Mouse (Mus musculus): ENCODE measurements at regions not wholly inside any gene's neighbourhood (a gene's known extent, or its start where the extent isn't known, plus 50 kb on each side); places are given as distances from the start of the nearest gene placed in this dataset.
"Not testable (repeated sequence)": the region's sequence is repeated elsewhere in the genome, so short reads cannot be mapped to it uniquely, and the experiment has no call there.

- DNase-seq (ENCODE audit: low read depth, low spot score), result not testable (repeated sequence)
These were observed 115.6 kb downstream of the Sec16b start for GRCm38 (mm10) chr1:157622156-157622555.

- DNase-seq (ENCODE audit: low read depth, low spot score), result no peak
These were observed 126.1 kb downstream of the Sec16b start for GRCm38 (mm10) chr1:157632586-157632985.

GRCm38 (mm10) chr1:157633470-157633869, 126.9 kb downstream of the Sec16b start:
- no peak for DNase-seq (ENCODE audit: low read depth, low spot score)

GRCm38 (mm10) chr1:157635776-157636175, 129.2 kb downstream of the Sec16b start:
- no peak for DNase-seq (ENCODE audit: low read depth, low spot score)

DNA sequence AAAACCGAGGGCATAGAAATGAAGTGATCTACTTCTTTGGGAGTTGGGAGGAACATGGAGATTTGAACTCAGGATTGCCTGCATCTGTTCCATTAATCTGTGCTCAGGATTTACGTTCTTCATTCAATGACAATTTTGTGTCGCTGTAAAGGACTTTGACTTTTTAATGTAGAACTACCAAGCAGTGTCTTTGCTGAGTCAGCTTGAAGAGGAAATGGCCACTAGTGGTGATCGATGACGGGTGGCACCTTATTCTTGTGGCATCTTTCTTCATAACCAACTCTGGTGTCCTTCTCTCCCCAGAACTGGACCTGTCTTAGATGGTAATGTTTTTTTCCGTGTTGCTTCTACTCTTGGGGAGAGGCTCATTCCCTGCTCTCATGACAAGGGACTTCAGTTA, 137.0 kb downstream of the Sec16b start:
- no peak for DNase-seq (ENCODE audit: low read depth, low spot score)

GRCm38 (mm10) chr1:157645682-157646421, 139.3 kb downstream of the Sec16b start:
- no peak for DNase-seq (ENCODE audit: low read depth, low spot score)

DNA sequence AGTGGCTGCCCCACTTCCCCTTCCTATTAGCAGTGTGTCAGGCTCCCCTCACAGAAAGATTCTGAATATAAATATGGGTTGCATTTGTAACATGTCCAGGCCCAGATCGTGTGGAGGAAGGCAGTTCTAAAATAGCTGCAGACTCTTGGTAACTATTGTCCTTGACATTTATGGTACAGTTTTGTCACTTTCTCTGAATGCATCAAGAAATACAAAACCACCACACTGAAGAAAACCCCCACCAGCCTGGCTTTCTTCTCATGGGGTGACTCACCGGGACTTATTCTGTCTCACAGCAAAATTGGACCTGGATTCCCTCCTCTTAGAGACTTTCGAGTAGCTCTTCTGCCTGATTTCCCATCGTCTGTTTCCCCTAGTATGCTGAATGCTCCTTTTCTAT, 148.9 kb downstream of the Sec16b start:
- no peak for DNase-seq (ENCODE audit: low read depth, low spot score)

DNA sequence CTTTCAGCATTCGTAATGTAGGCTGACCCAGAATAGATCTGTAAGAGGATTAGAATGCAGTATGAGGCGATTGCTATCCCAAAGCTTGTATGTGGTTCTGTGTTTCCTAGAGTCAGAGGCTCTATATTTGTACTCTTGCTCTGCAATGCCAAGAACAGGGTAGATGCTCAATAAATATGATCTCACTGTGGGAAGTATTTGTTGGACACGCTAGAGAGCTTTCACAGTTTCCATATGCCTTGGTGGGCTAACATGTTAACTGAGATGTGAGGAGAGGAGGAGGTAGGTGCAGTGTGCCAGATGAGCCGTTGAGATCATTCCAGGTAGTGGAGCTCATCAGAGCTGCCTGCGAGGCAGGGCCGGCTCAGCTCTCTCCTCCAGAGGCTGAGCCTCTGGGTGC, 163.1 kb downstream of the Sec16b start:
- no peak for DNase-seq (ENCODE audit: low read depth, low spot score)

- no peak for DNase-seq (ENCODE audit: low read depth, low spot score)
These were observed 177.8 kb downstream of the Sec16b start for GRCm38 (mm10) chr1:157684356-157684755.

DNA sequence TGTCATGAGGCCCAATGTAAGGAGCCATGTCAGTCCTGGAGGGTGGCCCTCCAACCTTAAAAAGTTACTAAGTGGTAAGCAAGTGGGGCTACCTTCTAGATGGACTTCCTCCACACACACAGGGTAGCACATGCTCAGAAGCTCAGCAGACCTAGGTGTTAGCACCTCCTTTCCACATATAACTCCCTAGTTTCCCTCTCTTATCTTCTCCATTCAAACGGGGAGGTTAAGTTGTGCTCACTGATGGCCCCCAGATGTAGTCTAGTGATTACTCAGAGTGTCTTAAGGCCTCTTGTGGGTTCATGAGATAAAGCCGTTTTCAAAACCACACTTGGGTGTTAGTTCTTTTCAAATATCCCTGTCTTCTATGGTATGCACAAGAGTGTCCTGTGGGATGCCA, 188.7 kb downstream of the Sec16b start:
- DNase-seq (ENCODE audit: low read depth, low spot score), result no peak

DNA sequence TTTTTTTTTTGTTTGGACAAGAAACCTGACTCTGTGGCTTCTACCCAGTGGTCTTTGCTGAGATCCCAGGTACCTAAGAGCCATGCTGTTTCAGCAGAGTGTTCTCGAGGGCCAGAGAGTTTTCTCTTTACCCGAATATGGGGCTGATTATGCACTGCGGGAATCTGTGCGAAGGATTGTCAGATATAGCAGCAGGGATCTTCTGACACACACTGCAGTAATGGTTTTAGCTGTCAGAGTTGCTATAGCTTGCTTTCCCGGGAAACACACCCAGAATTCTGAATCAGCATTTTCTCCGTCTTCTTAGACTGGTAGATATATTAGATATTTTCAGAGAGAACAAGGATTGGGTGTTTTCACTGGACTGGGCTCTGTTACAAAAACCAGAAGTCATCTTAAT, 197.1 kb downstream of the Sec16b start:
- DNase-seq (ENCODE audit: low read depth, low spot score), result no peak

- DNase-seq (ENCODE audit: low read depth, low spot score), result no peak
These were observed 198.8 kb downstream of the Sec16b start for GRCm38 (mm10) chr1:157705364-157705763.

- no peak for DNase-seq (ENCODE audit: low read depth, low spot score)
These were observed 200.7 kb downstream of the Sec16b start for GRCm38 (mm10) chr1:157707256-157707655.

GRCm38 (mm10) chr1:157709117-157709516, 202.6 kb downstream of the Sec16b start:
- DNase-seq (ENCODE audit: low read depth, low spot score), result no peak

DNA sequence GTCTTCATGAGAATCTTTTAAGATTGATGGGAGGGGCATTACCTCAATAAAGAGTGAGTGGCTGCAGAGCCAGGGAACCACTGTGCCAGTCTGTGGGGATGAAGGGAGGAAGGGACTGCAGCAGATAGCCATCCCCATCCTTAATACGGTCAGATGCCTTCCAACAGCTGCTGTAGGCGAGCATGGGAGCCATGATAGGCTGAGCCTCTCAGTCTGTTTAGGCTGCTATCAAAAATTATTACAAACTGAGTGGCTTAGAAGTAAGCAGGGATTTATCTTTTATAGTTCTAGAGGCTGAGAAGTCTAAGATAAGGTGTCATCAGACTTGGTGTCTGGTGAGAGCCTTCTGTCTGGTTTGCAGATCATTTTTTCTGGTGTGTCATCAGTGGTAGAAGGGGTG, 204.3 kb downstream of the Sec16b start:
- DNase-seq (ENCODE audit: low read depth, low spot score), result no peak

GRCm38 (mm10) chr1:157712519-157712918, 206.0 kb downstream of the Sec16b start:
- no peak for DNase-seq (ENCODE audit: low read depth, low spot score)

- no peak for DNase-seq (ENCODE audit: low read depth, low spot score)
These were observed 207.3 kb downstream of the Sec16b start for GRCm38 (mm10) chr1:157713851-157714250.

- no peak for DNase-seq (ENCODE audit: low read depth, low spot score)
These were observed 209.1 kb downstream of the Sec16b start for GRCm38 (mm10) chr1:157715632-157716031.

DNA sequence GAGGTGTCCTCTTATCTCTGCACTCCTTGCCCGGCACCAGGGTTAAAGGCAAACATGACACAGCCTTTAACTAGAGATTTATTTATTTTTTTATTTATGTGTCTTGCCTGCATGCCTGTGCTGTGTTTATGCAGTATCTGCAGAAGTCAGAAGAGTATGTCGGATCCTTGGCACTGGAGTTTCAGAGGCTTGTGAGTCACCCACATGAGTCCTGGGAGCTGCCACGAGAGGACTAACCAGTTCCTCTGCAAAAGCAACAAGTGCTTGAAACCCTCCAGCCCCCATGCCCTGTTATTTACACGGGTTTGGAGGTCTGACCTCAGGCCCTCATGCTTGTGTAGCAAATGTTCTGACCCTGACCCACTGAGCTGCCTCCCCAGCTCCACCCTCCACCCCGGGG, 210.6 kb downstream of the Sec16b start:
- DNase-seq (ENCODE audit: low read depth, low spot score), result no peak

DNA sequence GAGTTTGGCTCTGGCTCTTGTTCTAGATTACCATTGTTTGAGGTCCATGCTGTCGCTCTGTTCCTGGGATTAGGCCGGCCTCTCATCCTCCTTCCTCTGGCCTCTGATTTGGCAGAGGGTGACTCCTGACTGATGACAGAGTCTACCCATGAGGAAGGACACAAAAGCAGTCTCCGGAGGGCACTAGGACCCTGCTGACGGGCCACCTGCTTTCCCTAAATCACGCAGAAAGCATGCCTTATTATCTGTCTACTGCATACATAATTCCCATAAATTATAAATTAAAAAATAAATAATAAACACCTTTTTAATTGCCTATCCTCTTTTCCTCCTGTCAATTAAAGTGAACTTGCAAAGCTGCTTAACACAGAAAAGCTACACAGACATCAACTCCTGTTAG, 215.4 kb downstream of the Sec16b start:
- DNase-seq (ENCODE audit: low read depth, low spot score), result no peak

DNA sequence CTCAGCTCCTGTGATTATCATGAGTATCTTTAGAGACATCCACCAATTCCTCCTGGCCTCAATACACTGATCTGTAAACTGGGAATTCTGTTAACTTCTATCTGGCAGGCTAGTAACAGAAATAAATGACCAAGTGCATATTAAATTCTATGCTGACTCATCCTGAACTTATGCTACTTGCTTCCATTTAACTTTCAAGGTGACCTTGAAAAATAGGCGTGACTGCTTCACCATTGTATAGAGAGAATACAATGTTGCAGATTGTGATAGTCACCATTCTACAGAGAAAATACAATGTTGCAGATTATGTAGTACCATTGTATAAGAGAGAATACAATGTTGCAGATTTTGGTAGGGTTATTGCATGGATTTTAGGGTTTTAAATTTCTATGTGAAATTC, 224.6 kb downstream of the Sec16b start:
- DNase-seq (ENCODE audit: low read depth, low spot score), result no peak

DNA sequence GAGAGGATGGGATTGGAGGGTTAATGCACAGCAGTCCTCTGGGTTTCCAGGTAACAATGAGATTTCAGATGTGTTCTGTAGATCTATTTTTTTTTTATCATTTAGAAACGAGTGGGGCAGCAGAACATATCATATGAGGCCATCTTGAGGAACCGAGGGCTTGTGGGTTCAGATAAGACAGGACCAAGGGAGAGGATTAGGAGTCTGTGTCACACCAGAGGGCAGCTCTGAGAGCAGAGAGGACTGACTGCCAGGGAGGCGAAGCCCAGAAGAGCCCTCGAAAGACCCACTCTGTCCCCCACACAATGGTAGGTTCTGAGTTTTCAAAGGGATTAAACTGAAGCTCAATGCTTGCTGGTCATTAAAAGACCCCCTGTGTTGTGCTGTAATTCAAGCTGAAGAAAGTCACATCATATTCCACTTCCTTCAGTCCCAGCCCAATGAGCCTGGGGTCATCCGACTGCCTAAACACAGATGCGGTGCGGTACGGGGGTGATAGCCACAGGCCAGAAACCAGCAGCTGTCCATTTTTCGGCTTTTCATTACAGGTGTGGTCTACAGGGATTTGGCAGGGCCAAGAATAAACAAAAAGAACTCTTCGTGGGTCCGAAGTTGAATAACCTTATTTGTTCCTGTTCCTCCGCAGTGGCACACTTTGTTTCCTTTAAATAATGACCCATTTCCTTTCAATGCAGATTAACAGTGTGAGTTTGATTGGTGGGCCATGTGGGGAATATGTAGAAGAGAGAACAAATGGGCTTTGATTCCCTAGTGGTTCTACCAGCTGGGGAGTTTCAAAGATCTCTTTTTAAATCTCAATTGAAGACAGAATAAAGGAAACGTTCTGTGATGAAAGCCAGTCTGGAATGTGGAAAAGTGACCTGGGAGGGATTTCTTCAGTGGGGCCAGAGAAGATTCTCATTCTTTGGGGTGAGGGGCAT, 234.5 kb downstream of the Sec16b start:
- no peak for DNase-seq (ENCODE audit: low read depth, low spot score)

- peak; percentile 78 for DNase-seq (ENCODE audit: low read depth, low spot score)
These were observed 239.1 kb downstream of the Sec16b start for GRCm38 (mm10) chr1:157745611-157746010.

Data from forelimb bud, embryonic 11.5 days (tissue).